Mouse (Mus musculus) mature B cell (primary cell): ENCODE results near the gene Hist2h2aa1.
"Not testable (repeated sequence)": the region's sequence is repeated elsewhere in the genome, so short reads cannot be mapped to it uniquely, and the experiment has no call there.

Experiments
- in situ Hi-C: fragments of 300-500 bp; cut with MboI; formaldehyde crosslinking; loops from 2 replicates; pipeline ENCODE4 v1.14.3; 2019

Hist2h2aa1 gene

GRCm38 (mm10) chr3:96277800-96278624 lies 32.7 kb downstream of the Hist2h2aa1 start:
- in situ Hi-C loops: no loop called here

- in situ Hi-C loops: no loop called here
Observed at GRCm38 (mm10) chr3:96280660-96281059, 35.4 kb downstream of the Hist2h2aa1 start.

GRCm38 (mm10) chr3:96284457-96284856 lies 39.2 kb downstream of the Hist2h2aa1 start:
- in situ Hi-C loops: no loop called here

GRCm38 (mm10) chr3:96287334-96287733 lies 42.0 kb downstream of the Hist2h2aa1 start:
- in situ Hi-C loops: not testable (repeated sequence)

GRCm38 (mm10) chr3:96289201-96289600 lies 43.9 kb downstream of the Hist2h2aa1 start:
- in situ Hi-C loops: no loop called here

- in situ Hi-C loops: loop anchor here (10.0 kb wide), 1 partner anchor 124 kb away; no protein-coding TSS in a partner anchor
Observed at GRCm38 (mm10) chr3:96290727-96291126, 45.4 kb downstream of the Hist2h2aa1 start.

- in situ Hi-C loops: loop anchor here (10.0 kb wide), 1 partner anchor 122 kb away; no protein-coding TSS in a partner anchor
Observed at GRCm38 (mm10) chr3:96292641-96293040, 47.3 kb downstream of the Hist2h2aa1 start.

GRCm38 (mm10) chr3:96293368-96293767 lies 48.1 kb downstream of the Hist2h2aa1 start:
- in situ Hi-C loops: loop anchor here (10.0 kb wide), 1 partner anchor 121 kb away; no protein-coding TSS in a partner anchor

- in situ Hi-C loops: loop anchor here (10.0 kb wide), 1 partner anchor 121 kb away; no protein-coding TSS in a partner anchor
Observed at GRCm38 (mm10) chr3:96293787-96294186, 48.5 kb downstream of the Hist2h2aa1 start, which contains the start of gene Fcgr1. Gene Fcgr1, minus strand, starts transcription at chr3:96293969.
